Mouse (Mus musculus): Measurements from ENCODE around the gene Nfatc3. TPM values are rescaled to one million over a fixed set of nuclear protein-coding genes. Genes with fewer than 3 reads are reported as not detected.

The Nfatc3 gene
- total RNA-seq, 2 experiments from 2014 or later = 37.1 to 40.6 TPM

DNA sequence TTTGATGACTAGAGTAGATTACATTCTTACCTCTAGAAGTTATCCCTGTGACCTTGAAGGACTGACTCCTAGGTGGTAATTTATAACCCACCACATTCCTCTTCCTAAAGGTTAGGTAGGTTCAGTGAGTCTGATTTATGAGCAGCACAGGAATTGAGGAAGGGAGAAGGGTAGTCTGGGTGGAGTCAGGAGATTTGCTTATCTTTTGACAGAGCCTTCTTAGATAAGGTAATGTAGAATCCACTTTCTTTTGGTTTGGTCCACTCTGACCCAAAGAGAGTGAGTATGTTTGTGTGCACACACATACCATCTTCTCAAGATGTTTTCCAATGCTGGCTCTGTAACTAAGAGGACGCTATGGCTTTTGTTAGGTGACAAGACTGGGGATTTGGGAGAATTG lies 119.0 kb downstream of the Nfatc3 start:
- no peak for DNase-seq (ENCODE audit: low spot score in 2 of 2)

GRCm38 (mm10) chr8:106178428-106178827 lies 119.8 kb downstream of the Nfatc3 start:
- DNase-seq (ENCODE audit: low spot score in 2 of 2) = no peak

Other genes with a start within 250 kb of the Nfatc3 start
- gene Ranbp10, start 231.5 kb upstream of the Nfatc3 start, total RNA-seq (2021) = 10 to 100 TPM; 28.6 to 32.3 TPM
- gene Tsnaxip1, start 231.1 kb upstream of the Nfatc3 start, total RNA-seq (2021) = under 1 TPM; 0.74 to 0.75 TPM
- 10 to 100 TPM; 11.5 to 12.9 TPM for gene Cenpt, start 205.6 kb upstream of the Nfatc3 start, total RNA-seq (2021)
- 10 to 100 TPM; 37.5 to 39.2 TPM for gene Thap11, start 203.7 kb upstream of the Nfatc3 start, total RNA-seq (2021)
- 10 to 100 TPM; 78.1 to 89.5 TPM for gene Nutf2, start 198.3 kb upstream of the Nfatc3 start, total RNA-seq (2021)
- gene Edc4, start 178.0 kb upstream of the Nfatc3 start, total RNA-seq (2021) = 10 to 100 TPM; 38.8 to 44.5 TPM
- gene Nrn1l, start 165.3 kb upstream of the Nfatc3 start, total RNA-seq (2021) = 1 to 10 TPM in 1 of 2 experiments, under 1 TPM in 1; 0.49 to 1.4 TPM
- 10 to 100 TPM; 24.7 to 25.0 TPM for gene Pskh1, start 158.4 kb upstream of the Nfatc3 start, total RNA-seq (2021)
- under 1 TPM in 1 of 2 experiments, not detected in 1; 0.44 TPM for gene Ctrl, start 125.0 kb upstream of the Nfatc3 start, total RNA-seq (2021)
- gene Psmb10, start 120.4 kb upstream of the Nfatc3 start, total RNA-seq (2021) = 10 to 100 TPM; 26.8 to 29.8 TPM
- 1 to 10 TPM; 1.5 to 1.7 TPM for gene Lcat, start 115.5 kb upstream of the Nfatc3 start, total RNA-seq (2021)
- gene Slc12a4, start 92.7 kb upstream of the Nfatc3 start, total RNA-seq (2021) = 10 to 100 TPM; 30.7 to 40.6 TPM
- gene Dpep3, start 79.4 kb upstream of the Nfatc3 start, total RNA-seq (2021) = not detected
- 10 to 100 TPM; 12.4 to 13.2 TPM for gene Dus2, start 67.5 kb upstream of the Nfatc3 start, total RNA-seq (2021)
- not detected for gene Dpep2nb, start 52.9 kb upstream of the Nfatc3 start, total RNA-seq (2021)
- gene Ddx28, start 47.0 kb upstream of the Nfatc3 start, total RNA-seq (2021) = 10 to 100 TPM; 10.8 to 11.7 TPM
- gene Esrp2, start 78.1 kb downstream of the Nfatc3 start, total RNA-seq (2021) = under 1 TPM in 1 of 2 experiments, not detected in 1; 0.18 TPM
- gene Pla2g15, start 91.6 kb downstream of the Nfatc3 start, total RNA-seq (2021) = 1 to 10 TPM; 8.6 to 8.9 TPM
- gene Slc7a6, start 110.0 kb downstream of the Nfatc3 start, total RNA-seq (2021) = 10 to 100 TPM; 10.5 to 11.5 TPM
- gene Slc7a6os, start 152.1 kb downstream of the Nfatc3 start, total RNA-seq (2021) = 10 to 100 TPM; 16.3 to 21.2 TPM
- gene Prmt7, start 152.1 kb downstream of the Nfatc3 start, total RNA-seq (2021) = 10 to 100 TPM; 24.9 to 26.5 TPM